Mouse (Mus musculus) megakaryocyte, adult 5-6 weeks (primary cell): ENCODE measurements around the gene Msto1. TPM values are rescaled to one million over a fixed set of nuclear protein-coding genes. Genes with fewer than 3 reads are reported as not detected.
"Not testable (repeated sequence)": the region's sequence is repeated elsewhere in the genome, so short reads cannot be mapped to it uniquely, and the experiment has no call there.

Source experiments
- ATAC-seq: 2 replicates; pipeline ENCODE4 v1.8.0; 2016; ENCODE audit warnings: mild to moderate bottlenecking, inconsistent platforms; ENCODE audit not compliant: poor library complexity, severe bottlenecking
- total RNA-seq, 2 experiments: library from RNA; stranded (forward) in 1 of 2; stranded (reverse) in 1 of 2; fragments of 153-499, 151-499 nt in 1 of 2; fragments of 221-1000, 200-1000 nt in 1 of 2; gene quantifications; 2 replicates each; pipeline versions ENCODE4 v1.2.3 to v1.2.4; 2015 to 2017

Gene Msto1
- total RNA-seq, 2 experiments from 2014 or later = 4.8 to 16.2 TPM

DNA sequence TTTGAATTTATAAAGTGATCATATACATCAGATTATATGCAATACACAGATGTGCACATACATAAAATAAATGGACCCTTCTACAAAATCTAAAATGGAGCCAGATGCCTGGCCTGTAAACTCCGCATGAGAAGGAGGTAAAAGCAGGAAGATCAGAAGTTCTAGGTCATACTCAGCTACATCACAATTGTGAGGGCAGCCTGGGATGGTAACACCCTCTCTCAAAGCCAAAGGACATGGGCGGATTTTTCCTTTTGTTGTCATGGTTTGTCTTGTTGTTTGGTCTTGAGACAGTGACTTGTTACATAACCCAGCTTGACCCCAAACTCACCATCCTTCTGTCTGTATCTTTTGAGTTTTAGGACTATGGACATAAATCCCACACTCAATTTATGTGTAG, 8.1 kb downstream of the Msto1 start:
- ATAC-seq = no peak

DNA sequence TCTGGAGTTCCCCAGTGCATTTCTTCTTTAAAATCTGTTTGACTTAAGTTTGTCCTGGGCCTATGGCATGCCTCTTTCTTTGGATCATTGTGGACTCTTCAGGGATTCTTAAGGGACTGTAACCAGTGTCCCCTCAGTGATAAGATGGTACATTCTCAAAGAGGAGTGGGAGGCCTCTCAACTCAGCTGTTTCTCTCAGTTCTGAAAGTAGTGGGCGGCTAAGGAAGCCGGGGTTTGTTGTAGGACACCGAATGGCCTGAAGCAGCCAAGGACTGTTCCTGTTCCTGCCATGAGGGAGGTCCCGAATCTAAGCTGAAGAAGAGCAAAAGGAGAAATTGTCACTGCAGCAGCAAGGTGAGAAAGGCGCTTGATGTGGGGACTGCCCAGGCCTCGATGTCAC, 8.6 kb downstream of the Msto1 start:
- ATAC-seq = no peak

GRCm38 (mm10) chr3:88904803-88905202, 9.0 kb downstream of the Msto1 start:
- ATAC-seq = no peak

DNA sequence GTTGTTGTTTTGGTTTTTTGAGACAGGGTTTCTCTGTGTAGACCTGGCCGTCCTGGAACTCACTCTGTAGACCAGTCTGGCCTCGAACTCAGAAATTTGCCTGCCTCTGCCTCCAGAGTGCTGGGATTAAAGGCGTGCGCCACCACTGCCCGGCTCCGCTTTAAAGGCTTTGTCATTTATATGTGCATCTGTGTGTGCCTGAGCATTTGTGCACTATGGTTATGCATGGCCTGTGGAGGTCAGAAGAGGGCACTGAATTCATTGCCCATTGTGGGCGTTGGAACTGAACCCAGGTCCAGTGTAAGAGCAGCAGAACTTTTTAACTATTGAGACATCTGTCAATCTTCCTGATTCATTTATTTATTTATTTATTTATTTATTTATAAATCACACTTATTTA, 20.8 kb downstream of the Msto1 start:
- ATAC-seq = not testable (repeated sequence)

GRCm38 (mm10) chr3:88882536-88882935, 31.3 kb downstream of the Msto1 start:
- ATAC-seq = not testable (repeated sequence)

- not testable (repeated sequence) for ATAC-seq
Measured at GRCm38 (mm10) chr3:88868449-88868848, 45.4 kb downstream of the Msto1 start.

- ATAC-seq = not testable (repeated sequence)
Measured at GRCm38 (mm10) chr3:88867177-88867576, 46.6 kb downstream of the Msto1 start.

GRCm38 (mm10) chr3:88866735-88867134, 47.1 kb downstream of the Msto1 start:
- ATAC-seq = not testable (repeated sequence)

DNA sequence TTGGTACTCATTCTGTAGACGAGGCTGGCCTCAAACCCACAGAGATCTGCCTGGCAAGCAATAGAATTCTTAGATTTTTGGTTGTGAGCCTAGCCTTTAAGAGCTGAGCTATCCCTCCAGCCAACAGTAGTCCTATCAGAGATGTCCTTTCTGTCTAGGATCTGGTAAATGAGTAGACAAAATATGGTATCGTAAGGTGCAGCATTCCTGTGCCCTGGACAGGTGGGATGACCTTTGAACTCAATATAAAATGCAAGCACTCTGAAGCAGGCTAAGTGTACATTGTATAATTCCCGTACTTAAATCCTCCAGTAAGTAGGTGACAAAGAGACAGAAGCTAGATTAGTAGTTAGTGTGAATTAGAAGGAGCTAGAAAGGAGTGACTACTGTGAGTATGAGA, 51.7 kb downstream of the Msto1 start:
- no peak for ATAC-seq

GRCm38 (mm10) chr3:88855837-88856236, 58.0 kb downstream of the Msto1 start:
- no peak for ATAC-seq

Other genes with a start within 250 kb of the Msto1 start
- gene Khdc4, start 228.2 kb downstream of the Msto1 start, total RNA-seq (2015) = 50.6 and 52.1 TPM in 2 replicates
- gene Khdc4, start 228.2 kb downstream of the Msto1 start, total RNA-seq (2017) = 53.4 and 56.1 TPM in 2 replicates
- gene Rit1, start 197.2 kb downstream of the Msto1 start, total RNA-seq (2015) = 66.1 and 68.1 TPM in 2 replicates
- gene Rit1, start 197.2 kb downstream of the Msto1 start, total RNA-seq (2017) = 53.4 and 68.6 TPM in 2 replicates
- gene Syt11, start 138.8 kb downstream of the Msto1 start, total RNA-seq (2015) = 0.73 and 2.0 TPM in 2 replicates
- gene Syt11, start 138.8 kb downstream of the Msto1 start, total RNA-seq (2017) = 0.65 and 2.1 TPM in 2 replicates
- gene Gon4l, start 78.8 kb downstream of the Msto1 start, total RNA-seq (2015) = 11.9 and 13.8 TPM in 2 replicates
- 25.4 and 26.1 TPM in 2 replicates for gene Gon4l, start 78.8 kb downstream of the Msto1 start, total RNA-seq (2017)
- 29.0 and 32.4 TPM in 2 replicates for gene Ash1l, start 36.6 kb upstream of the Msto1 start, total RNA-seq (2015)
- gene Ash1l, start 36.6 kb upstream of the Msto1 start, total RNA-seq (2017) = 18.4 and 28.1 TPM in 2 replicates
- gene Dap3, start 37.2 kb upstream of the Msto1 start, total RNA-seq (2015) = 70.6 and 75.4 TPM in 2 replicates
- 45.6 and 51.5 TPM in 2 replicates for gene Dap3, start 37.2 kb upstream of the Msto1 start, total RNA-seq (2017)
- 11.6 and 13.7 TPM in 2 replicates for gene Rusc1, start 179.3 kb upstream of the Msto1 start, total RNA-seq (2015)
- gene Rusc1, start 179.3 kb upstream of the Msto1 start, total RNA-seq (2017) = 11.3 and 11.8 TPM in 2 replicates
- not detected in 2 replicates for gene Gm43738, start 187.1 kb upstream of the Msto1 start, total RNA-seq (2015)
- gene Gm43738, start 187.1 kb upstream of the Msto1 start, total RNA-seq (2017) = not detected in 2 replicates
- gene Fdps, start 188.0 kb upstream of the Msto1 start, total RNA-seq (2015) = 57.3 and 64.0 TPM in 2 replicates
- gene Fdps, start 188.0 kb upstream of the Msto1 start, total RNA-seq (2017) = 132 and 150 TPM in 2 replicates
- gene Pklr, start 222.1 kb upstream of the Msto1 start, total RNA-seq (2015) = 1.2 and 4.0 TPM in 2 replicates
- gene Pklr, start 222.1 kb upstream of the Msto1 start, total RNA-seq (2017) = 1.4 and 8.0 TPM in 2 replicates
- not detected in 2 replicates for gene Hcn3, start 246.2 kb upstream of the Msto1 start, total RNA-seq (2015)
- not detected in 2 replicates for gene Hcn3, start 246.2 kb upstream of the Msto1 start, total RNA-seq (2017)